Mouse (Mus musculus): ENCODE measurements at regions not wholly inside any gene's neighbourhood (a gene's known extent, or its start where the extent isn't known, plus 50 kb on each side); places are given as distances from the start of the nearest gene placed in this dataset.
"Not testable (repeated sequence)": the region's sequence is repeated elsewhere in the genome, so short reads cannot be mapped to it uniquely, and the experiment has no call there.

DNA sequence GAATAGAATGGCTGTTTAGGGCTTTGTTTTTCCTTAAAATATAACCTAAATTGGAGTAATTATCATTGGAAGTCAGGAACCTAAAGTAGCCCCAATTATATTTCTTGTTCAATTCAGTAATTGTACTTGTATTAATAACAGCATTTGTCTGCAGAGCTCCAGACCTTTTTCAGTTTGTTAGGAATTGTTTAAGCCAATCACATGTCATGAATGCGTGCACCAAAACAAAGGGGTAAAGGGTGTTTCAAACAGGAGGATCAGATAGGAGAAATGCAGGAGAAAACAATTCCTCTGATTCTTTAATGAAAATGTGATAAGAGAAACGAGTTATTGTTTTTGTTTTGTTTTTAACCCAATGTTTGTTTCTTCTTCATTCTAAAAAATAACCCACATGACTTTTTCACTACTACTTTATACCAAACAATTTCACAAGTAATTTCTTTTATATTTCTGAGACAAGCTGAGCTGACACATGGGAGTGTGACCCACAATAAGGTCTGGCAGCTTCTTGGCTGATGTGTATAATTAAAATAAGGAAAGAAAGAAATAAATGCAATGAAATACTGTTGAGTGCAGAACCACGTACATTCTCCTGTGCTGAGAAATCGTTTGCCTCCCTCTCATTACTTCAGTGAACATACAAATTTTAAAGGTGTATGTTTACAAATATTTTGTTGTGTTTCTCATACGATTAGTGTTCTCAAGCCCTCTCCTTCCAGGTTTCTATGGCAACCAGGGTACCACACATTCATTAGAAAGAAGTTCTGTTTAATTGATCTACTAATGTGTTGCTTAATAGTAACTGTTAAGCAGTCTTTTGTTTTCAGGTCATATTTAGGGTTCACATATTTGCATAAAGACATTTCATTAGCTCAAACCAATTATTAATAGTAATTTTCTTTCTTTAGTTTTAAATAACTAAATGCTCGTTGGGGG, 397.7 kb downstream of the Isl1 start:
- no peak for ATAC-seq (ENCODE audit: low TSS enrichment)

DNA sequence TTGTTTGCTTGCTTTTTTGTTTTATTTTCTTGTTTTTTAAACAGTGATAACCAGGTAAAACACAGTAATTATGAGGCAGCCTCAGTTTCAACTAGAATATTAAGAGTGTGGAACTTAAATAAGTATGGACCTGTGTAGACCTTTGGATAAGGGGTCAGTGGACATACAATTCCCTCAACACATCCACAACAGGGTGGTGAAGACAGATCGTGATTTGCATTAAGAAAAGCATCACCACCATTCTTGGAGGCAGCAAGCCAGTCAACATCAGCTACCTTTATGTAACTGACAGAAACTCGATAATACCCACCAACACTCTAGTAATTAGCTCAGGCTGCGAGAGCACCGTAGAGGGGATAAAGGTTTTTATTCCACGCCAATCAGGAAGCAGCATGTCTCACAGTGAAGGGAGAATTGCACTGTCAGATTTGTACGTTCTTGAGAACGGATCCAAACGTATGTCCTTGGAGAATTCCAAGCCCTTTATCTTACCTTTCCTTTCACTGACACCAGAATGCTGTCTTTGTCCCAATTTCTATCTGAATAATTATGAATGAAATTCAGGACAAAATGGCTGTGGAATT, 398.5 kb downstream of the Isl1 start:
- no peak for ATAC-seq (ENCODE audit: low TSS enrichment)

DNA sequence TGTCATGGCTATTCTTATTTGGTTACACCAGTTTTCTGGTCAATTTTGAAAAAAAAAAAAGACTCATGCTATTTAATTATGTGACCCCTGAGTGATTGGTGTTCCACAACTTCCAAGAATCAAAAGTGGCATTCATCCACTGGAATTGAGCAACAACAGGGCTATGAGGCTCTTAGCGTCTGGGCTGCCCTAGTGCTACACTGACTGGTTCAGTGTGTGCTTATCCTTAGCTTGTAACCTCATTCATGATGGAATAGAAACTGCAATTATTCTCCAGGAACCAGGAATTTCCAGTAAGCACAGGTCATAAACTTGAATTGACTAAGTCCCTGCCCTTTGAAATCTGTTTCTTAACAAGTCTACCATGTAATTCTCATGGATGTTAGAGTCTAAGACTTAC, 428.9 kb downstream of the Isl1 start:
- peak; percentile 44; the same call in 1 of the 2 replicates for ATAC-seq (ENCODE audit: low TSS enrichment)

DNA sequence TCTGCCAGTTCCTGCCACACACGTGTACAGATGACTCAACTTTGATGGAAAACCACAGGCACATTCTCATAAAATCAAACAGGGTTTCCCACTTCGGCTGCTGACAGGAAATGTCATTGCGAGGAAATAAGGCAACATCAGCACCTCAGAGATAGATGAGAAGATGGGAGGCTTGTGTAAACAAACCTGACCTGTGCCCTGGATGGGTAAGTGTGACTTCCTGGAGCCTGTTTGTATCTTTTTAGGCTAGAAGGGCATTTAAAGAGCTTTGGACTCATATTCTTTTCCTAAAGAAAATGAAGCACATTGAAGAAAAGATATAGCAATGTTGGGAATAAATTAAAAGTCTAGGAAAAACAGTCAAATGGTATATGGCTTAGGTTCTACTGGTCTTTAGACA, 449.0 kb downstream of the Isl1 start:
- ATAC-seq (ENCODE audit: low TSS enrichment) = no peak

DNA sequence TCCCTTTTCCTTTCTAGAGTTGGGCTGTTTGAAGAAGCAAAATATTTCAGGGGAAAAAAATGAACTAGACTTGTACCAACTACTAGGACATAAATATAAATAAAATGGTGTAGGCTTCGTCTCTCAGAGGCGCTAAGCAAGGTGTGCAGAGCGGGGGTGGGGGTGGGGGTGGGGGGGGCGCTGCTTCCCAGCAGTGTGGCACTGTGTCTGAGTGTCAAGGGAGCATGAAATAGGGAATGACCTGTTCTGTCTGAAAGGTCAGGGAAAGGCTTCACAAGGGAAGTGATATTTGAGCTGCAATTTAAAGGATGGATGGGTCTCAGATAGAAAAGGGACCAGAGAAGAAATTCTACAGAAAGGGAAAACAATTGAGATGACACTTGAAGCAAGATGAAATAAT, 452.9 kb downstream of the Isl1 start:
- ATAC-seq (ENCODE audit: low TSS enrichment) = no peak

DNA sequence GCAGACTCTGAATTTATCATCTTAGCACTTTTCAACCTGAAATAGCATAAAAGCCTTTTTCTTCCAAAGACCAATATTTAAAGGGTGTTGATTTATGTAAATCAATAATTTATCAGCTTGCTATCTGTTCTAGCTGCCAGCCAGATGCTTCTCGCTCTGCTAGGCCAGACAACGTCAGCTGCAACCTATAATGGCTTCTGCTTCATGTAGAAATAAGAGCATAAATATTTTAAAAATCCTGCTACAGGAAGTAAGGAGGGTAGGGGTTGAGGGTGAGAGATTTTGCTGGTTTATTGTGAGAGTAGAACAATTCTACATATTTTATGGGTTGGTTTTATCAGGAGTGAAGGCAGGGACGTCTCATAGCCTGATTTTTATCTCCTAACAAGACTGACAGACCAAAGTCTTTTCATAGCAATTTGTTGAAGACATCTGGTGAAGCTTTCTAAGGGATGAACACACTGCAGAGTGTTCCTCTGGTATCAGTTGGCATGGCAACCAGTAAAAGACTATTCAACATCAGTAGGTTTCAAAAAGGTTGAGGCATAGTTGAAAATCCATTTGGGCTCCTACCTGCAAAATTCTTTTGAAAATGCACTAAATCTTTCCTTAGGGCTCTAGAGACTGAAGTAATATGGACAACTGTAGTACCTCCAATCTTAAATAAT, 456.7 kb downstream of the Isl1 start:
- no peak; the same call in 1 of the 2 replicates for ATAC-seq (ENCODE audit: low TSS enrichment)

DNA sequence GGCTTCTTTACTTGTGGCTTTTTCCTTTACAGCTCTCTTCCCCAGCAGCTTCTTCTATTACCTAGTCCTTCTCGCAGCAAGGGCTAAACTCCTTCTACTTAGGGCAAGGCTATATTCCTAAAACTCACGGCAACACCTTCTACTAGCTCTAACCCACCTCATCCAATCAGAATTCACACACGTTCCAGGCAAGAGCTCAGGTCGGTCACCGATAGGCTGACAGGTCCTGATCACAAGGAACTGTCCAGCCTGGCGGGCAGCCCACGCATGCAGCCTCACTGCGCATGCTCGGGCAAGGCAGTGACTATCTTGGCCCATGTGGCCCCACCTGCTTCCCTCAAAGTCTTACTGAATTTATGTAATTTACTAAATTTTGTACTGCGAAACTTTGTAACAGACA, 466.4 kb downstream of the Isl1 start:
- no peak for ATAC-seq (ENCODE audit: low TSS enrichment)

DNA sequence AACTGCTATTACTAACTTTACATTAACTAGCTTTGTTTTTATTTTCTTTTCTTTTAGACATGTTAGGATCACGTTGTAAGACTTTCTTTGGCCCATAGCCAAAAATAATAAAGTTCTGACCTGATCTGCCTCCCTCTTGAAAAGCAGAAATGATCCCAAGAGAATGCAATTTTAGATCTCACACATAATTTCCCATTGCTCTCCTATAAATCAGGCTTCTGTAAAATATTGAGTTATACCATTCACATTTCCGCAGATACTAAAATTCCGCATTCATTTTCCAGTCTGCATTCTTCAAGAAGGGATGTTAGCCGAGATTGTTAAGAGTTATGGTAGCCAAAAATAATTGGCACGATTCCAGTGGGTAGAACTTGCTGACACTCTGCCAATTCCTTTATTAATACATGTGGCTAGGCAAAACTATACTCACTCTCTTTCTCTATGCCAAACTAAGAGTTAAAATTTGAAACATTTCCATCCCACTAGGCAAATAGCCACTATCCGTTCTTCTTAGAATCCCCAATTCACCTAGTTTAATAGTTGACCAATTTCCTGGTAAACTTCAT, 473.2 kb downstream of the Isl1 start:
- no peak for ATAC-seq (ENCODE audit: low TSS enrichment)

DNA sequence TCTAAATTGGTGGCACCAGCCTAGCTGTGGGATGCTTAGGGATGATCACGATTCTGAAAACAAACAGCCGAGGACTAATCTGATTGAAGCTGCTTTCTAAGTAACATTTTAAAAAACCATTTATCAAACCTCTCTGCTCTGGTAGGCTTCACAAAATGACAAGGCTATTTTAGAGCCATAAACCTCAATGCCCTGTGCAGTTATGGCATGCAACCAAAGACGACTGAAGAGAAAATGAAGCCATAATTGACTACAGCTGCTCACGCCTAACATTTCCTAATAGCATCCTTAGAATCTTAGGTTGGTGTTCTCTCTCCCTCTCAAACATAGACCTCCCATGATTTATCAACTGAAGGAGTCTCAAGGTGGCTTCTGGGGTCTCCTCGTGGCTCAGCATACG, 484.3 kb downstream of the Isl1 start:
- ATAC-seq (ENCODE audit: low TSS enrichment) = no peak

DNA sequence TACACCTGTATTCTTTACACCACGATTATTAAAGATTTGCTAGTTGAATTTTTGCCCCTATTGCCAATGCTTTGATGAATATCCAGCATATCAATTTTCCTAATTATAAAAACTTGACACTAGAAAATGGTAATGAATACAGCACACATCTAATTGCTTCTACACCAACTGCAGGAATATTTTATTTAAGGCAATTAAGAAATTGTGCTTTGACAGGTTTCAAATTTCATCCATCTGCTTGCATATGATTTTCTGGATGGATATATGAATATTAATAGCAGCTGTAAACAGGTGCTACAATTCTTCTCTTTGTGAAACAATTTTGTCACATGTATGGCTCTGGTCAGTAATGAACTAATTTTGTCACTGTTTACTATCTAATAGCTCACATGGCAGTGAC, 487.0 kb downstream of the Isl1 start:
- ATAC-seq (ENCODE audit: low TSS enrichment) = no peak

DNA sequence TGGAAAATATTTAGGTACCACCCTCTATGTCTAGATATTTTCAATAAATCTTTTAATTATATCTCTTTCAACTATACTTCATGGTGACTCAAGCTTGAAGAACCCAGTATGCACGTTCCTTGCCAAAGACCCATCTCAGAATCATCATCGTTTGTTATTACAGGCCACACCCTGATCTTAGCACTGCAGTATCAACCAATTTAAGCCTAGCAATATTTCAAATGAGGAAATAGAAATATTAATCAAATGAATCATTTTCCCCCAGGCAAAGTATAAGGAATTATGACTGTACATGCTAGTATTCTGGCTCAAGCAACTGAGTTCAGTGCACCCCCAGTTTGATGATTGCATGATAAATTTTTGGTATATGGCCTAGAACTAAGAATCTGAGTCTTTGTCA, 495.3 kb downstream of the Isl1 start:
- ATAC-seq (ENCODE audit: low TSS enrichment) = no peak

DNA sequence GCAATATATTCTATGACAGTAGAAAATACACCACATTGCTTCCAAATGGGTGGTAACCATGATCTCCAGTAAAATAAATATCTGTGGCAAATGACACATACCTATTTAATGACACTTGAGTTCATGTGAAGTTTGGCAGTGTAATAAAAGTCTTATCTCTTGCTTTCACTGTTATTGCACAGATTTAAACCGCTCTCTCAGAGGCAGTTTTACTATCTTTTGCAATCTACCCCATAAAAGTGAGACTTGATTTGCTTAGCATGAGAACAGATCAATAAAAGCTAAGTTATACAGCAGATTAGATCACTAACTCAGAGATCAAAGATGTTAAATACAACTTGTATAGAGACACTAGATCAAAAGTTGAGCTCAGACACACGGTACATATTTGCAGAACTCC, 510.2 kb downstream of the Isl1 start:
- ATAC-seq (ENCODE audit: low TSS enrichment) = no peak

DNA sequence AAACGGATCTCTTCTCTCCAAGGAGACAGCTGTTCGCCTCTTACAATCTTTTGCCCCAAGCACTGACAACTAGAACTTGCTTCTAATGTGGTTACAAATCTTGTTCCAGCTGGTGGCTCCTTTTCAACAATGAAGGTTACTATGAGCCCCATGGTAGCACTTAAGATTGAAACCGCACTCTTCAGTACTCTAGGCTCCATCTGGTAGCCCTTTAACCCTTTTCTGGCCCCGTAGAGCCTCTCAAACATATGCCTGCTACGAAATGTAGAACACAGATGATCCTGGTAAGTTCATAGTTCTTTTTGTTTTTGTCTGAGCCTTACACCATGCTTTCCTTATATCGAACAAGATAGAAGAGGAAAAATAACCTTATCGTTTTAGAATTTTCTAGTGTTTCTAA, 558.2 kb downstream of the Isl1 start:
- ATAC-seq (ENCODE audit: low TSS enrichment) = no peak

DNA sequence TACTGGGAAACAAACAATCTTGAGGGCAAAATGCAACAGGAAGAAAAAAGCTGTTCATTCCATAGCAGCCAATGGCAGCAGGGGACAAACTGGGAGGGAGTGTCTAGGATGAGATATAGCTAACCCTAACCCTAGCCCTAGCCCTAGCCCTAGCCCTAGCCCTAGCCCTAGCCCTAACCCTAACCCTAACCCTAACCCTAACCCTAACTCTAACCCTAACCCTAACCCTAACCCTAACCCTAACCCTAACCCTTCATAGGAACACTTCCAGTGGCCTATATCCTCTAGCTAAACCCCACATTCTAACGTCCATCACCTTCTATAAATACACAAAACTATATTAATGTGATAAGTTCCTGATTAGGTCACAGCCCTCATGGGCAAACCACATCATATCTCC, 567.4 kb downstream of the Isl1 start:
- ATAC-seq (ENCODE audit: low TSS enrichment) = not testable (repeated sequence)

DNA sequence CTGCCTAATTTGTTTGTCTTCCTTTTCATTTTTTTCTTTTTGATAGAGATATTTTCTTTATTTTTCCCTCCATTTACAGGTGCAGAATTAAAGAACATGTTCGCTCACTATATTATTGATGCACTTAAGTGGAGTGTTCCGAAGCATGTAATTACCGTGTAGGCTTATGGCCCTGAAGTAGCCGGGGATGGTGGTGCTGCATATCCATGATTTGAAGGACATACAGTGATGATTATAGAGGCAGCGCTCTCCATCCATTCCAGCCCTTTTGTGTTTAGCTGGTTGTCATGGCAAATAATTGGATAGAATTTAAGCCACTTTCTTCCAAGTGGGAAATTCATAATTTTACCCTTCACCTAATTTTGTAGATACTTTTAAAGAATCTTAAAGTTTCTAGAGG, 581.5 kb downstream of the Isl1 start:
- no peak for ATAC-seq (ENCODE audit: low TSS enrichment)

DNA sequence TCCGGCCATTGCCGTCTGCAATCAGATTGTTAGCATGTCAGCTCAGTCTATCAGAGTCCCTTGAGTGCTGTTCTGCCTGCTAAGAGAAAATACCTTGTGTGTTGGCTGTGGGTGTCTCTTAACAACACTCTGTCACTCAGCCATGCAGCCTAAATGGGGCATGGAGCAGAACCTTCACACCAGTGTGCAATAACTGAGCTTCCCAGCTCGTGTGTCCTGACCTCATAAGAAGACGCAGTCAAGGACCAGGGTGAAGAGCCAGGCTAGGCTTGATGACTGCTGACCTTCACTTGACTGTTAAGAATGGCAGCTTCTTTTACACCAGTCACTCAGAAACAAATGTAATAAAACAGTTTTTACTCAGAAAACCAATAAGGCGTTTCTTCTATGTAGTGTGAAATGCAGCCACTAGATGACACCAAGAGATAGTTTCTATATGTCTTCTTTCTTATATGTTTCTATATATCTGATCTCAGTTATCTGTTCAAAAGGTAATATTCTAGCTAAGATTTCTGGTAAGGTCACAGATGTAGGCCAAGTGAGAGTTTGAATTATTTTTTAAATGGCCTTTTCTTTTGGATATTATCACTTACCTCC, 584.0 kb downstream of the Isl1 start:
- ATAC-seq (ENCODE audit: low TSS enrichment) = no peak

DNA sequence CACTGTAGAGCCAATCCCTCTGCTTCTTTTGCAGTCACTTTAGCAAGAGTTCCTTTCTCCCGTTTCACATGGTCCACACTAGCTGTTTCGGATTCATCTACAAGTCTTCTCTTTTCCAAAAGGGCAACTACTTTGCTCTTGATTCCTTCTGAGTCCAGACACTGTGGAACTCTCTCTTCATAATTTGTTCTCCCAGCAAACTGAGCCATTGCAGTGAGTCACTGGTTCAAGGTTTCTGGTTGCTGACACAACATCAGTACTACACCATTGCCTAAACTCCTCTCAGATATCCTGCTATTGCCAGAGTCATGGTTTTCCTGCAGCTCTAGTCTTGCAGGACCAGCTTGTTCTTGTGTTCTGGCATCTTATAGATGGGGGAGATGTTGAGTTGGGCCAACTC, 590.2 kb downstream of the Isl1 start:
- ATAC-seq (ENCODE audit: low TSS enrichment) = no peak

DNA sequence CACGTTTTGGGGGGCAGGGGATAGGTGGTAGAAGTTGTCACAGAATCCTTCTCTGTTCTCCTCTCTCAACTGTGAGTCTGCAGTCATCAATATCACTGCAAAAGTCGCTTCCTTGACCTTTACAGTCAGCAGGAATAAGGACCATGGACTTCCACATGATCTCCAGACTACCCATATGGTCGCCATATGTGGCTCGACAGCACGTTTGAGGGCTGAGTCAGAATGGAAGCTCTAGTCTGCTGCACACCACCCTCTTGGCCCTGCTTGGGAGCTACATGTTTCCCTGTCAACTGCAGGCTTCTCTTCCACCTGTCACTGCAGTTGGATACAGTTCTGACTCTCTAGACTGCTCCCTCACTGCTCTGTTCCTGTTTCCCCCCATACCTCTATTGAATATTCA, 590.6 kb downstream of the Isl1 start:
- ATAC-seq (ENCODE audit: low TSS enrichment) = no peak

DNA sequence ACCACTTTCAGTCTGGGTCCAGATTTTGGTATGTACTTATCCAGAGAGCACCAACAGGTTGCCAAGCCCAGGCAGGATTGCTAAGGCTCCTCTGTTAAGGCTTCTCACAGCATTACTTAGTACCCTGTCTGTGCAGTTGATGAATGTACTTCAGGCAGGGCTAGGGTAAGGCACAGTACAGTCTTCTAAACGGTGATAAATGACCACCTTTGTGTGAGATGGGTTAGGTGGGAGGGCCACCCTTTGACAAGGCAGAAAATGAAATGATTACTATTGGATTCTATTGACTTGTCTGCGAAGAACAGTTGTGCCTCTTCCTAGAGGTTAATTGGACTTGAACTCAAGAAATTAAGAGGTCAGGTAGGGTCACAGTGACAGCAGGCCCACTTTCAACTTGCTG, 594.4 kb upstream of the Itga1 start:
- ATAC-seq (ENCODE audit: low TSS enrichment) = no peak

DNA sequence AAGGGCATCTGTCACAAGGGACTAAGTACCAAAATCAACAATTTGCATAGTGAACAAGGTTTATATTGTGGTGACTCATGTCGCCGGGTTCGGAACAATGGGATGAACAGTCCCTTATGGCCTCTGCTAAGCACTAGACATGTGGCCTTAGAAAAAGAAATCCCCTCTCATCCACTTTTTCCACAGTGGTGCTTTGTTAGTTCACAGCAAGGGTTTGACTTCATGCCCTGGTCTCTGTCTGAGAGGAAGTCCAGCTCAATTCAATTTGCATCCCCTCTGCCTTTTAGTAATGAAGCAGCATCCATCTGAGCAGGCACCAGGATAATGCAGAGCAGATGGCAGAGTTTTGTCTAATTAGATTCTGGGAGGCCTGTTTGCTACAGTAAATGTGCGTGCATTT, 585.7 kb upstream of the Itga1 start:
- ATAC-seq (ENCODE audit: low TSS enrichment) = no peak

DNA sequence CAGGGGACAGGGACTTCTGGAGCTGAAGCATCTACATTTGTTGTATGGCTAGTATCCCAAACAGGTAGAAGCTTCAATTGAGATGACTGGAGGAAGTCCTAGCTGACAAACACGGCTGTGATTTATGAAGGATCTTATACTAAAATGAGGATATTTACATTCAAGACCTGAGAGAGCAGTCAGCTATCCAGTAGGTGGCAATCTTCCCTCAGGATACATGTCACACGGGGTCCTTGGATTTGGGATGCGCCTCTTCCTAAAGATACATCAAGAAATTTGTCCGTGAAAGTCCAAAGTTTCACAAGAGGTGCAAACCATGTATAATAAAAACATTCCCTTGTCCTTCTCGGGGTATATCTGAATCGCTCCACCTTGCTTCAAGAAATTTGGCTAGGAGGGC, 577.8 kb upstream of the Itga1 start:
- no peak for ATAC-seq (ENCODE audit: low TSS enrichment)

DNA sequence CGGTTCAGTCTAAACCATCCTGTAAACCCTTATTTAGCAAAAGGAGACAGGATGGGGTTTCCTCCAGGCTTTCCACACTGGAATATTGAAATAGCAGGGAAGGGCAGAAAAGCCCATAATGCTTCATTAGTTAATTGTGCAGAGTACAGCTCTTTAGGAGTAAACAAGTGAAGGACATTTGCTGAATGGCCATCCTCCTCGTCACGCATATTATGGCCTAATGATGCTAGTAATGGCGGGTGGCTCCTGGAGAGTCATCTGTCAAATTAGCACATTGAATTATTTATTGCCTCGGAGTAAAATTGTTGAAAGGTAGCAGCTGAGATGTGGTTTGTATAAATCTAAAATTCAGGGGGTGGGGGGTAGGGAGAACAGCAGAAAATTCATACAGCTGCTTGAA, 575.1 kb upstream of the Itga1 start:
- ATAC-seq (ENCODE audit: low TSS enrichment) = no peak

Data from frontal cortex, adult (tissue).